Mouse (Mus musculus): ENCODE data around the gene Myrfl.

- TF ChIP-seq GATA1 (IDR thresholded peaks at IDR 0.05; ENCODE audit: low read length) (no peak), TAL1 (IDR thresholded peaks at IDR 0.05; ENCODE audit: low read length) (no peak)
Observed at GRCm38 (mm10) chr10:116754940-116755339, 141.8 kb downstream of the Myrfl start.
